Mouse (Mus musculus): Measurements from ENCODE around the gene Esr2. TPM values are rescaled to one million over a fixed set of nuclear protein-coding genes. Genes with fewer than 3 reads are reported as not detected.

The Esr2 gene
- polyA plus RNA-seq (2012; rRNA removed; ENCODE audit: low replicate concordance) = 0.10 TPM in 1 of 2 replicates, not detected in the other

DNA sequence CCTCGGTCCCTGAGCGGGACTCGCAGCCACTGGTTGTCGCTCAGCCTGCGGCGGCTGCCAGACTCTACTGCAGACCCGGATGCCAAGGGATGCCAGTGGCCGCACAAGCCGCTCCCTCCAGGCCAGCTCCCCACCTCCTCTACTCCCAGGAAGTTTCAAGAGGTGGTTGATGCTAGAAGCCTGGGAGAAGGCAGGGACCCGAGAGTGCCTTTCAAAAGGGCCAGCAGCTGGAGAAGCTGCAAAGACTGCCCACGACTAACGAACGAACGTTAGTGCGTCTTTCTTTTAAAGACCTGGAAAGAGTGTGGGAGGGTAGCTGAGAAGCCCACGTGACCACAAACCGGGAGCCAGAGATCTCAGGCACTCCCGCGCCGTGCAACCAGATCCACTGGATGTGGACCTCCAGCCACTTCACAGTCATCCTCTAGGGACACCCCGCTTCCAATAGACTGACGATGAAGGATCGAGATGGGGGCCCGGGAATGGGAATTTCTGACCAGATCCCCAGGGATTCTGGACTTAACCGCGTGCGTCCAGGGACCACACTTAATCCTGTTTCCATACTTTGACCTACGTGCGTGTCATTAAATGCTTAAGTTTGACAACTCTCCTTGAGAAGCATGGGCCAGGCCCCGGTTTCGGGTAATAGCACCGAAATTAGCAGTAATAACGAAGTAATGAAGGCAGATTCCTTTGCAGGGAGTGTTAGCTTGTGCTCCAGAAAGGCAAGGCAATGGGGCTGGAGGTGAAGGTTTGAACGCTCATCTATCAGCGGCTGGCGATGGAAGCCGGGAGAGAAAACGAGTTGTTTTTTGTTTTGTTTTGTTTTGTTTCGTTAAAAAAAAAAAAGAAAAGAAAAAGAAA, at the start of gene Esr2:
Esr2 (minus strand) TSS at position 260 of the 864 bp plus-strand sequence.

Other genes with a start within 250 kb of the Esr2 start
- not detected in 2 replicates for gene Tex21, start 69.5 kb upstream of the Esr2 start, polyA plus RNA-seq (2012; rRNA removed; ENCODE audit: low replicate concordance)
- 16.6 and 33.9 TPM in 2 replicates for gene Mthfd1, start 78.0 kb upstream of the Esr2 start, polyA plus RNA-seq (2012; rRNA removed; ENCODE audit: low replicate concordance)
- 0.58 and 0.60 TPM in 2 replicates for gene Akap5, start 147.6 kb upstream of the Esr2 start, polyA plus RNA-seq (2012; rRNA removed; ENCODE audit: low replicate concordance)
- 7.3 and 14.5 TPM in 2 replicates for gene Zbtb25, start 192.3 kb upstream of the Esr2 start, polyA plus RNA-seq (2012; rRNA removed; ENCODE audit: low replicate concordance)
- 1.8 and 3.8 TPM in 2 replicates for gene Zbtb1, start 193.0 kb upstream of the Esr2 start, polyA plus RNA-seq (2012; rRNA removed; ENCODE audit: low replicate concordance)
- 15.1 and 29.6 TPM in 2 replicates for gene Hspa2, start 226.9 kb upstream of the Esr2 start, polyA plus RNA-seq (2012; rRNA removed; ENCODE audit: low replicate concordance)
- gene Ppp1r36, start 240.3 kb upstream of the Esr2 start, polyA plus RNA-seq (2012; rRNA removed; ENCODE audit: low replicate concordance) = 0.04 and 0.77 TPM in 2 replicates